Mouse (Mus musculus) small intestine, adult 2 months (tissue): Measurements from ENCODE around the gene Aldh1a2. TPM values are rescaled to one million over a fixed set of nuclear protein-coding genes. Genes with fewer than 3 reads are reported as not detected.

Experiments
- H3K27ac ChIP-seq: fragments of 200-500 bp; 2 replicates; pipeline ENCODE4 v1.5.1; 2012; ENCODE audit warnings: low read depth, low read length, control low read depth, inconsistent platforms; ENCODE audit not compliant: insufficient read depth
- H3K27me3 ChIP-seq: fragments of 200-500 bp; 2 replicates; pipeline ENCODE4 v1.6.1; 2012; ENCODE audit warnings: mild to moderate bottlenecking, moderate library complexity, low read length, inconsistent platforms; ENCODE audit not compliant: control insufficient read depth, insufficient read depth
- H3K36me3 ChIP-seq: fragments of 200-500 bp; 2 replicates; pipeline ENCODE4 v1.6.1; 2012; ENCODE audit warnings: mild to moderate bottlenecking, low read length, control low read depth, inconsistent platforms; ENCODE audit not compliant: control insufficient read depth, insufficient read depth
- H3K4me1 ChIP-seq: fragments of 200-500 bp; 2 replicates; pipeline ENCODE4 v1.6.1; 2012; ENCODE audit warnings: low read length, inconsistent platforms, mixed read lengths; ENCODE audit not compliant: control insufficient read depth, insufficient read depth, insufficient read length
- H3K4me3 ChIP-seq: fragments of 200-500 bp; 2 replicates; pipeline ENCODE4 v1.5.1; 2012; ENCODE audit warnings: low read depth, mild to moderate bottlenecking, control low read depth, inconsistent platforms, low read length, moderate library complexity
- CTCF ChIP-seq: fragments of 200-500 bp; IDR thresholded peaks from 2 replicates; pipeline ENCODE4 v1.5.1; 2012; ENCODE audit warnings: low read depth, mild to moderate bottlenecking, control low read depth, inconsistent platforms, low read length, moderate library complexity, mixed read lengths; ENCODE audit not compliant: insufficient replicate concordance, insufficient read length; ENCODE audit errors: extremely low read depth
- POLR2A ChIP-seq: fragments of 200-500 bp; IDR thresholded peaks from 2 replicates; pipeline ENCODE4 v1.6.1; 2012; ENCODE audit warnings: low read depth, mild to moderate bottlenecking, control low read depth, inconsistent platforms, low read length, moderate library complexity
- WGBS: fragments of 180-500 bp; shearing (Covaris S2); methylation state at CpG from one replicate; pipeline ENCODE4 v1.1.7; 2018; 5-methylcytosine and 5-hydroxymethylcytosine counted together
- polyA plus RNA-seq: library from polyadenylated mRNA; depleted of rRNA; stranded (reverse); fragments of >200 nt; gene quantifications from 2 replicates; pipeline ENCODE4 v1.2.3, GENCODE M21; 2012

Aldh1a2 gene
- polyA plus RNA-seq, 1 experiment: 6.2 TPM

GRCm38 (mm10) chr9:71188647-71189415, 26.8 kb upstream of the Aldh1a2 start:
- H3K27me3 ChIP-seq: no peaks in the 10 kb centered on the region
- no peaks in the 10 kb centered on the region for H3K4me1 ChIP-seq
- no peak overlapping the region for H3K27ac ChIP-seq
- TF ChIP-seq POLR2A: no peak
- peak; percentile 79; the same call in 1 of the 2 replicates for TF ChIP-seq CTCF
- no peaks in the 10 kb centered on the region for H3K36me3 ChIP-seq
- H3K4me3 ChIP-seq: no peak overlapping the region
- 4% methylated on average over 12 of the region's 12 CpGs for WGBS

GRCm38 (mm10) chr9:71198826-71199225, 16.8 kb upstream of the Aldh1a2 start:
- Histone ChIP-seq H3K27ac (no peak overlapping the region), H3K27me3 (no peaks in the 10 kb centered on the region), H3K36me3 (no peaks in the 10 kb centered on the region), H3K4me1 (no peaks in the 10 kb centered on the region), H3K4me3 (no peak overlapping the region)
- WGBS: 64% methylated on average over 5 of the region's 5 CpGs
- TF ChIP-seq CTCF (no peak), POLR2A (no peak)

DNA sequence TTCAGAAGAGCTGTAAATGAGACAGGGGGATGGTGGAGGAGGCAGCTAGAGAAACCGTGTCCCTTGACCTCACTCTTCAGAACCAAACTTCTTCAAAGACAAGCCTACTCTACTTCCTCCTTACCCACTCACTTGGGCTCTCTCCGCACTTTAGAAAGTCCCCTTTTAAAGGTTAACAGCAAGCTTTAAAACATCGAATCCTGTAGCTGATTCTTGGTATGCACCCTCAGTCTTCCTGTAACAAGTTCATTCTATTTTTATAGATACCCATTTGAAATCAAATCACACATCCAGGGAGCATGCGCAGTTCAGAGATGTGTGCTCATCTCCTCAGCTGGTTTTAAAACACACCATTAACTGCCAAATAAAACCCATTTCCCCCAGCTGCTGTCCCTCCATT, 13.3 kb upstream of the Aldh1a2 start:
- no peak overlapping the region for H3K4me3 ChIP-seq
- WGBS: 76% methylated on average over 4 of the region's 4 CpGs

GRCm38 (mm10) chr9:71209299-71209698, 6.3 kb upstream of the Aldh1a2 start:
- no peaks in the 10 kb centered on the region for H3K36me3 ChIP-seq
- peaks cover 10% of the 10 kb centered on the region for H3K27me3 ChIP-seq
- H3K27ac ChIP-seq: no peak overlapping the region
- H3K4me3 ChIP-seq: no peak overlapping the region
- TF ChIP-seq CTCF: no peak
- TF ChIP-seq POLR2A: no peak
- 27% methylated on average over 3 of the region's 3 CpGs for WGBS
- H3K4me1 ChIP-seq: no peaks in the 10 kb centered on the region

More for the DNA sequence above, 13.3 kb upstream of the Aldh1a2 start:
- Histone ChIP-seq H3K4me1 (no peaks in the 10 kb centered on the region), H3K36me3 (no peaks in the 10 kb centered on the region), H3K27ac (no peak overlapping the region), H3K27me3 (no peaks in the 10 kb centered on the region)
- TF ChIP-seq CTCF (no peak), POLR2A (no peak)

DNA sequence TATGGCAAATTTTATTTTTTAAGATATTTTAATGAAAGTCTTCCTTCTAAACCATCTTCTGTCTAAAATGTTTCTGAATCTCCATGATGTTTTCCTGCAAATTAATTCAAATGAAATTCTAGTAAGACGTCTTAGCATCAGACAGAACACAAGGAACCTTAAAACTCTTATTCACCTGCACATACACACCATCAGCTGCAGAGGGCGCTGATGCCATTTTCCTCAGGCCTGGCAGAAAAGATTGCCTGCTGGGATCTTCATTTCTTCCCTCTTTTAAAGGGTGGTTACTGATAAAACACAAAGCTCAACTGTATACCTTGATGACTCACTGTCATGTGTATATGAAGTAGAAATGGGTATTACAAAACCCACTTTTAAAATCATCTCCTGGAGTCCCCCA, 4.7 kb upstream of the Aldh1a2 start:
- WGBS: 6% methylated on average over 2 of the region's 2 CpGs
- TF ChIP-seq POLR2A: no peak
- peak; percentile 58; the same call in 1 of the 2 replicates for TF ChIP-seq CTCF
- H3K4me3 ChIP-seq: no peak overlapping the region
- H3K27ac ChIP-seq: no peak overlapping the region
- H3K36me3 ChIP-seq: no peaks in the 10 kb centered on the region
- peaks cover 2% of the 10 kb centered on the region; the same call in 1 of the 2 replicates for H3K4me1 ChIP-seq
- peaks cover 26% of the 10 kb centered on the region for H3K27me3 ChIP-seq

GRCm38 (mm10) chr9:71213636-71214035, 2.0 kb upstream of the Aldh1a2 start:
- TF ChIP-seq POLR2A (no peak), CTCF (no peak)
- no peak overlapping the region for H3K27ac ChIP-seq
- H3K4me3 ChIP-seq: no peak overlapping the region
- H3K4me1 ChIP-seq: peaks cover 4% of the 10 kb centered on the region; the same call in 1 of the 2 replicates
- peaks cover 43% of the 10 kb centered on the region for H3K27me3 ChIP-seq
- no peaks in the 10 kb centered on the region for H3K36me3 ChIP-seq
- 28% methylated on average over 4 of the region's 4 CpGs for WGBS

GRCm38 (mm10) chr9:71216036-71216995, 727 bp downstream of the Aldh1a2 start:
- TF ChIP-seq POLR2A: no peak
- TF ChIP-seq CTCF: no peak
- 2% methylated on average over 57 of the region's 57 CpGs for WGBS
- H3K27ac ChIP-seq: no peak overlapping the region
- peaks cover 39% of the 10 kb centered on the region for H3K27me3 ChIP-seq
- H3K36me3 ChIP-seq: no peaks in the 10 kb centered on the region
- H3K4me1 ChIP-seq: peaks cover 4% of the 10 kb centered on the region; the same call in 1 of the 2 replicates
- H3K4me3 ChIP-seq: peak overlapping the region; percentile 62
